Mouse (Mus musculus) urinary bladder, postnatal 10 days (tissue): ENCODE data around the gene Serpina3n.
"Not testable (repeated sequence)": the region's sequence is repeated elsewhere in the genome, so short reads cannot be mapped to it uniquely, and the experiment has no call there.

ENCODE experiments used
- DNase-seq: peaks from one replicate; pipeline ENCODE4 v3.0.0; 2022; ENCODE audit warnings: low spot score

Serpina3n gene

GRCm38 (mm10) chr12:104433951-104434735 is 27.6 kb downstream of the Serpina3n start:
- no peak for DNase-seq

GRCm38 (mm10) chr12:104440087-104440760 is 33.7 kb downstream of the Serpina3n start:
- DNase-seq, result peak; percentile 56

GRCm38 (mm10) chr12:104443716-104444115 is 37.2 kb downstream of the Serpina3n start:
- DNase-seq, result no peak

GRCm38 (mm10) chr12:104447056-104447455 is 40.5 kb downstream of the Serpina3n start:
- DNase-seq, result not testable (repeated sequence)

GRCm38 (mm10) chr12:104448099-104448498 is 41.6 kb downstream of the Serpina3n start:
- DNase-seq, result no peak

- DNase-seq, result no peak
Measured at GRCm38 (mm10) chr12:104450257-104450656, 43.7 kb downstream of the Serpina3n start.

- no peak for DNase-seq
Measured at GRCm38 (mm10) chr12:104453002-104453401, 46.5 kb downstream of the Serpina3n start.

- no peak for DNase-seq
Measured at GRCm38 (mm10) chr12:104459377-104459776, 52.8 kb downstream of the Serpina3n start.

- DNase-seq, result no peak
Measured at GRCm38 (mm10) chr12:104461372-104461771, 54.8 kb downstream of the Serpina3n start.
